Mouse (Mus musculus) midbrain, embryonic 14.5 days (tissue): ENCODE measurements around the gene Hfm1. TPM values are rescaled to one million over a fixed set of nuclear protein-coding genes. Genes with fewer than 3 reads are reported as not detected.

Experiments used
- ATAC-seq: fragments of 200-750 bp; cut with Nextera tagmentation; 2 replicates; pipeline ENCODE4 v1.8.0; 2017; ENCODE audit warnings: moderate number of reproducible peaks, moderate library complexity; ENCODE audit not compliant: low FRiP score, low TSS enrichment
- DNase-seq: peaks from one replicate; pipeline ENCODE4 v3.0.0-alpha.2; 2015
- H3K27ac ChIP-seq: fragments of 300-500 bp; sonication (generic); replicated peaks from 2 replicates; pipeline ENCODE4 v1.5.1; 2014; ENCODE audit warnings: mild to moderate bottlenecking, low read depth, low read length, moderate library complexity
- H3K27me3 ChIP-seq: fragments of 300-500 bp; sonication (generic); 2 replicates; pipeline ENCODE4 v1.6.1; 2014; ENCODE audit warnings: low read length, control low read depth, mixed read lengths; ENCODE audit not compliant: control insufficient read depth, insufficient read depth
- H3K36me3 ChIP-seq: fragments of 300-500 bp; sonication (generic); 2 replicates; pipeline ENCODE4 v1.6.1; 2014; ENCODE audit warnings: low read length, control low read depth; ENCODE audit not compliant: control insufficient read depth, insufficient read depth
- H3K4me1 ChIP-seq: fragments of 300-500 bp; sonication (generic); 2 replicates; pipeline ENCODE4 v1.6.1; 2014; ENCODE audit warnings: mild to moderate bottlenecking, antibody characterized with exemption, low read length, control low read depth; ENCODE audit not compliant: control insufficient read depth, insufficient read depth
- H3K4me2 ChIP-seq: fragments of 300-500 bp; sonication (generic); 2 replicates; pipeline ENCODE4 v1.6.1; 2014; ENCODE audit warnings: mild to moderate bottlenecking, low read length, moderate library complexity
- H3K4me3 ChIP-seq: fragments of 300-500 bp; sonication (generic); replicated peaks from 2 replicates; pipeline ENCODE4 v1.5.1; 2014; ENCODE audit warnings: low read depth, low read length
- H3K9ac ChIP-seq: fragments of 300-500 bp; sonication (generic); replicated peaks from 2 replicates; pipeline ENCODE4 v1.6.1; 2014; ENCODE audit warnings: mild to moderate bottlenecking, low read length, moderate library complexity
- H3K9me3 ChIP-seq: fragments of 300-500 bp; sonication (generic); 2 replicates; pipeline ENCODE4 v1.6.1; 2016; ENCODE audit warnings: low read length, control low read depth, mixed read lengths; ENCODE audit not compliant: control insufficient read depth
- WGBS: fragments of 180-500 bp; shearing (Covaris S2); extraction: QIAGEN DNeasy Blood & Tissue Kit; methylation state at CpG from one replicate; pipeline ENCODE4 v1.1.7; 2014; 5-methylcytosine and 5-hydroxymethylcytosine counted together
- polyA plus RNA-seq: library from polyadenylated mRNA; unstranded; fragments of >200 nt; fragmentation: Nextera tagmentation; extraction: Ambion mirVana; gene quantifications from 2 replicates; pipeline ENCODE4 v1.2.1, GENCODE M21; 2014

Hfm1 gene
- polyA plus RNA-seq, 1 experiment from 2014 or later: 7.9 TPM

DNA sequence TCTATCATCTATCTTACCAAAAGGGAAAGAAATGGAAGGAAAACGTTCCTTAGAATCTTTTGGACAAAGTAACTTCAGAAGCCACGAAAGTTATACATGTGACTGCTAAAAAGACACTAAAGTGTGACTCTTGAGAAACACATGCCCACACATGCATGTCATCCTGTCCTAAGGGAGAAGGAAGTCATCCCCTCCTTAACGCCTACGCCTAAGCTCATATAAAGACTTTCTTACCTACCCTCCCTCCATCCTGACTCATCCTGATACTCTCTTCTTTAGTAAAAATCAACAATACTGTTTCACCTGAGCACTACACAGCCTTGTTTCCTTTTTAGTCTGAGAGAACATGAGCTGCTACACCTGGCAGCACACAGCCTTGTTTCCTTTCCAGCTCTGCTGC, 40.6 kb downstream of the Hfm1 start:
- DNase-seq (no peak), ATAC-seq (no peak)
- Histone ChIP-seq H3K9me3 (no peaks in the 10 kb centered on the region), H3K27me3 (no peaks in the 10 kb centered on the region), H3K9ac (no peak overlapping the region), H3K4me2 (no peak overlapping the region), H3K4me1 (no peaks in the 10 kb centered on the region), H3K27ac (no peak overlapping the region), H3K4me3 (no peak overlapping the region), H3K36me3 (no peaks in the 10 kb centered on the region)
- 87% methylated on average over 4 of the region's 4 CpGs for whole genome bisulfite sequencing

DNA sequence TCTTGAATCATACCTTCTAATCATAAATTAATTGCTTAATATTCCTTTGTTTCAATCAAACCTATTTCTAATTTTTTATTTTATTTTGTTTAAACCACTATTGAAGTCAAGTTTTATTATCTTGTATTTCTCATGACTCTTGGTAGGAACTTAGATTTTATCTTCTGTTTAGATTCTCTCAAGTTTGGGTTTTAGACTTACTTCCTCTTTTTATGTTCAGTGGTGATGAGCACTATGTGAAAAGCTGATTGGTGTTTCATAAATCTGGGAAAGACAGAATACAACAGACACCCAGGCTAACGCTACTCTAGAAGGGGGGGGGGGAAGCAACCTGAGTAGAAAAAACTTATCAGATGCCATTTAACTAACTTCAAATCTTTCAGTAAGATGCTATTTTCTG, 49.7 kb downstream of the Hfm1 start:
- no peaks in the 10 kb centered on the region for H3K27me3 ChIP-seq
- H3K36me3 ChIP-seq: no peaks in the 10 kb centered on the region
- no peaks in the 10 kb centered on the region for H3K9me3 ChIP-seq
- ATAC-seq (no peak), DNase-seq (no peak)
- H3K4me1 ChIP-seq: no peaks in the 10 kb centered on the region
- H3K27ac ChIP-seq: no peak overlapping the region
- no peak overlapping the region for H3K9ac ChIP-seq
- no peak overlapping the region for H3K4me3 ChIP-seq
- no peak overlapping the region for H3K4me2 ChIP-seq
- 96% methylated on average over 1 of the region's 1 CpGs for WGBS

DNA sequence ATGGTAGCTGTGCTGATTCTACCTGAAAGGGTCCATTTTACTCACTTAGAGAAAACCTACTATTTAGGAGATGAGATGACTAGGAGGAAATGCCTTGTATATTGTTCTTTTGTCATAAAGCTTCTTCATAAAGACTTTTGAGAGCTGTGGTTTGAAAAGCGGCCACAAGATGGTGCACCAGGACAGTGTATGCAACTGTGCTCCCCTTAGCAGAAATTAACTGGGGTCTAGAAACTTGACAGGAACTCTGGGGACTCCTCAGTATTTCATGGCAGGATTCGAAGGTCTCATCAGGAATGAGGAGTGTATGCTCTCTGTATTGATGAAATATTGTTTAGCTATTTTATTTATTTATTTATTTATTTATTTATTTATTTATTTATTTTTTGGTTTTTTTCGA, 65.7 kb downstream of the Hfm1 start:
- WGBS: 39% methylated on average over 3 of the region's 3 CpGs
- Histone ChIP-seq H3K27me3 (no peaks in the 10 kb centered on the region), H3K4me3 (no peak overlapping the region), H3K4me2 (no peak overlapping the region), H3K9me3 (no peaks in the 10 kb centered on the region), H3K4me1 (no peaks in the 10 kb centered on the region), H3K9ac (no peak overlapping the region), H3K27ac (no peak overlapping the region), H3K36me3 (peaks cover 3% of the 10 kb centered on the region; the same call in 1 of the 2 replicates)
- DNase-seq (peak; percentile 90), ATAC-seq (no peak)

DNA sequence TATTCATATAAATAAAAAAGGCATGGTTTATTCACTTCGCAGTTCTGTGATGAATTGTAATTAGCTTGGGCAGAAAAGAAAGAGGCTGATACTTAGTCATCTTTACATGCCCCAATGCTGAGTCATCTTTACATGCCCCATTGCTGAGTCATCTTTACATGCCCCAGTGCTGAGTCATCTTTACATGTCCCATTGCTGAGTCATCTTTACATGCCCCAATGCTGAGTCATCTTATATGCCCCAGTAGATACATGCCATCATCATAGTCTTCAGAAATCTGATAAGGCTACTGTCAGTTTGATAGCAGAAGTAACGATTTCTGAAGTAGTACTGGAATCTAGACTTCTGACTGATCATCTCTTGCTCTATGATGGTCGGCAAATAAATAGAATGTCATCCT, 72.8 kb downstream of the Hfm1 start:
- ATAC-seq (no peak), DNase-seq (no peak)
- 95% methylated on average over 3 of the region's 3 CpGs for WGBS
- H3K36me3 ChIP-seq: peaks cover 13% of the 10 kb centered on the region; the same call in 1 of the 2 replicates
- H3K4me2 ChIP-seq: no peak overlapping the region
- H3K9ac ChIP-seq: no peak overlapping the region
- H3K4me3 ChIP-seq: no peak overlapping the region
- no peaks in the 10 kb centered on the region for H3K9me3 ChIP-seq
- H3K27ac ChIP-seq: no peak overlapping the region
- no peaks in the 10 kb centered on the region for H3K27me3 ChIP-seq
- H3K4me1 ChIP-seq: no peaks in the 10 kb centered on the region

DNA sequence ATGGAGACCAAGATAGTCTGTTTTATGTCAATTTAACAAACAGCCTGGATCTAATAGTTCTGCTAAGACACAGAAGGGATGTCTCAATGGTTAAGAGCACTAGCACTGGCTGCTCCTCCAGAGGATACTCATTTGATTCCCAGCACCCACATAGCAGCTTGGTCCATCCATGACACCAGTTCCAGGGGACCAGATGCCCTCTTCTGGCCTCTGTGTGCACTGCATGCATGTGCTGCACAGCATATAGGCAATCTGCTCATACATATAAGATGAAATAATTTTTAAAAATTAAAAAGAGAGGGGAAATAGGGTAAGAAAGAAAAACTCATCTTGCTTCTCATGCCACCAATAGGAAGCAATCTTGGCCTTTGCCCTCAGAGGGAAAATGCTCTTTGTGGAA, 79.1 kb downstream of the Hfm1 start:
- Histone ChIP-seq H3K27me3 (no peaks in the 10 kb centered on the region), H3K4me1 (no peaks in the 10 kb centered on the region), H3K4me3 (no peak overlapping the region), H3K27ac (no peak overlapping the region), H3K4me2 (no peak overlapping the region), H3K9me3 (no peaks in the 10 kb centered on the region), H3K36me3 (peaks cover 10% of the 10 kb centered on the region; the same call in 1 of the 2 replicates), H3K9ac (no peak overlapping the region)
- ATAC-seq: no peak
- DNase-seq: no peak

DNA sequence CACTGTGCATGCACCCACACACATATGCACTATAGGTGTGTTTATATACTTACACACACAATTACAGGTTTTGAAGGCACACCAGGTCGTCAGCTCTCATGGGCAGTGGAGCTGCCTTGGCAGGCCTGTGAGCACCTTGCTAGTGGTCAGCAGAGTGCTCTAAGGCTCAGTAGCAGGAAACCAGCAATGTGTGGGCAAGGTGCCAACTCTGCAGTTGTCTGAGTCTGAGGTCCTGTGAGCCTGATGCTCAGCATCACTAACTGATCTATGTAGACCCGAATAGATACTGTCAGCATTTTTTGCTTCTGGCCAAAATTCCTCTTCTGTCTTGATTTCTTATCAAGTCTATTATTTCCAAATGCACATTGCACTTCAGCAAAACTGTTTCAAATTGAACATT, 82.2 kb downstream of the Hfm1 start:
- H3K4me2 ChIP-seq: no peak overlapping the region
- ATAC-seq: no peak

DNA sequence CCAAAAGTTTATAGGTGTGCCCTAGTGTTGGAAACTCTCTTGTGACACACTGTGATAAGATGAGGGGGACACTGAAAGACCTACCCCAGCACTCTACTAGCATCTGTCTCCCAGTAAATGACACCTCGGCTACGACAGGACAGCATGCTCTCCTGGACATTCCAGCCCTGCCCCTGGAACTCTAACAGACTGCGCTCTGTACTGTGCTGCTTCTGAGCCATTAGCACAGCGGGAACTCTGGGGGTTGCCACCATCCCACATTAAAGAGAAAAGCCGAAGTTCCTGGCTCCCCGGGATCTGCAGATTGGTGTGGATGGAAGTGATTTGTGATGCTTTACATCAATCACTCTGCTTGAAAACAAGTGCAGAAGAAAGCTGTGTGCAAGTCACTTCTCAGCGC, 93.1 kb downstream of the Hfm1 start:
- WGBS: 30% methylated on average over 7 of the region's 7 CpGs
- H3K9ac ChIP-seq: no peak overlapping the region
- H3K27me3 ChIP-seq: no peaks in the 10 kb centered on the region
- H3K4me3 ChIP-seq: no peak overlapping the region
- DNase-seq (no peak), ATAC-seq (no peak)
- no peaks in the 10 kb centered on the region for H3K9me3 ChIP-seq
- H3K4me2 ChIP-seq: no peak overlapping the region
- no peak overlapping the region for H3K27ac ChIP-seq
- H3K4me1 ChIP-seq: no peaks in the 10 kb centered on the region
- H3K36me3 ChIP-seq: no peaks in the 10 kb centered on the region

More for the DNA sequence above, 82.2 kb downstream of the Hfm1 start:
- DNase-seq: no peak
- H3K27me3 ChIP-seq: no peaks in the 10 kb centered on the region
- no peak overlapping the region for H3K27ac ChIP-seq
- no peaks in the 10 kb centered on the region for H3K9me3 ChIP-seq
- H3K9ac ChIP-seq: no peak overlapping the region
- WGBS: 86% methylated on average over 2 of the region's 2 CpGs
- H3K4me3 ChIP-seq: no peak overlapping the region
- H3K36me3 ChIP-seq: peaks cover 3% of the 10 kb centered on the region; the same call in 1 of the 2 replicates
- H3K4me1 ChIP-seq: no peaks in the 10 kb centered on the region

DNA sequence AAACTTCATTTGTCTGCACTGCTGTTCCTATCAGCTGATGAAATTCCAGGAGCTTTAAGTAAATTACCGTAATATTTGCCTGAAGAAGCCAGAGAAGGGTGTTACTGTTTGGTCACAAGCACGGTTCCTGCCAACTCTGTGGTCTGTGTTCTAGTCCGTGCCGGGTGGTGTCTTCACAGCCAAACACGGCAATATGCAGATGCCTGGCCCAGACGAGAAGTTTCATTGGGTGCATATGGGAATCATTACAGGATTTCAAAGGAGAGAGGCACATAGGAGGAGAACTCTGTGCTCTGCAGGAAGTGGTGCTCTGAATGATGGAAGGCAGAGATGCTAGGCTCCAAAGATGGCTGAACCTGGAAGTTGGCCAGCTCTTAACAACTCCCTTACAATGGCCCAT, 94.7 kb downstream of the Hfm1 start:
- Histone ChIP-seq H3K4me3 (no peak overlapping the region), H3K4me1 (no peaks in the 10 kb centered on the region), H3K9me3 (no peaks in the 10 kb centered on the region), H3K4me2 (no peak overlapping the region), H3K9ac (no peak overlapping the region), H3K27me3 (no peaks in the 10 kb centered on the region), H3K36me3 (no peaks in the 10 kb centered on the region), H3K27ac (no peak overlapping the region)
- DNase-seq: no peak
- no peak for ATAC-seq
- 91% methylated on average over 6 of the region's 6 CpGs for whole genome bisulfite sequencing

DNA sequence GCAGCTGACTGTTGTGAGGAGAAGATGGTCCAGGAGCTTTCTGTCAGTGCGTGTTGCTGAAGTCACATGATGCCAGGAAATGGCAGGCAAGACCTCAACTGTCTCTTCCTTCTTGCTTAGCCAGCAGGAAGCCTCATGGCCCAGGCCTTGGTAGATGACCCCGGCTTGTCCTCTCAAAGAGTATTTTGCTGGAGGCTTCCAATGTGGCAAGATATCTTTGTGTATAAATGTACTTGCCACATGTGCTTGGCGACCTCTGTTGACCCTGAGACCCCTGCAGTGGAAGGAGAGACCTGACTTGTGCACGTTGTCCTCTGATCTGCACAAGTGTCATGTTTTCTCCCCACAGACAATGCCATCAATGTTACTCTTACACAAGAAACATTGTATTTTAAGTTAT, 95.3 kb downstream of the Hfm1 start:
- Histone ChIP-seq H3K4me1 (peaks cover 4% of the 10 kb centered on the region; the same call in 1 of the 2 replicates), H3K4me3 (no peak overlapping the region), H3K36me3 (no peaks in the 10 kb centered on the region), H3K4me2 (no peak overlapping the region), H3K9ac (no peak overlapping the region), H3K27me3 (no peaks in the 10 kb centered on the region), H3K9me3 (no peaks in the 10 kb centered on the region), H3K27ac (no peak overlapping the region)
- 82% methylated on average over 4 of the region's 4 CpGs for WGBS
- no peak for DNase-seq
- no peak for ATAC-seq
